Mouse (Mus musculus) C2C12 (cell line): ENCODE results near the gene Sf3a2.

Experiments used
- CTCF ChIP-seq: IDR thresholded peaks from one replicate; pipeline ENCODE4 v1.5.1; 2011; ENCODE audit not compliant: control insufficient read depth, insufficient read depth, insufficient read length
- FOSL1 ChIP-seq: IDR thresholded peaks from one replicate; pipeline ENCODE4 v1.8.0; 2011; ENCODE audit warnings: mild to moderate bottlenecking, low read length; ENCODE audit not compliant: poor library complexity, insufficient read depth, severe bottlenecking
- MAX ChIP-seq: IDR thresholded peaks from one replicate; pipeline ENCODE4 v1.6.1; 2011; ENCODE audit warnings: mild to moderate bottlenecking, control low read depth
- MYOG ChIP-seq: IDR thresholded peaks from one replicate; pipeline ENCODE4 v1.6.1; 2011; ENCODE audit not compliant: control insufficient read depth, insufficient read length; ENCODE audit errors: extremely low read depth
- USF1 ChIP-seq: IDR thresholded peaks from one replicate; pipeline ENCODE4 v1.6.1; 2011; ENCODE audit warnings: low read depth, mild to moderate bottlenecking, control low read depth, moderate library complexity

- TF ChIP-seq MYOG (no peak), USF1 (no peak), MAX (no peak), CTCF (no peak), FOSL1 (no peak)
Measured at GRCm38 (mm10) chr10:80790761-80791404, 7.1 kb upstream of the Sf3a2 start.
